Mouse (Mus musculus) embryo, embryonic 10 days (tissue): ENCODE measurements around the gene Gm21518.
"Not testable (repeated sequence)": the region's sequence is repeated elsewhere in the genome, so short reads cannot be mapped to it uniquely, and the experiment has no call there.

Source experiments
- DNase-seq: peaks from one replicate; pipeline ENCODE4 v3.0.0-alpha.2; 2015; ENCODE audit warnings: low spot score

The Gm21518 gene

GRCm38 (mm10) chrY:62190566-62190965 is at the start of gene Gm21518:
Gene Gm21518, plus strand, starts transcription at chrY:62190866.
- DNase-seq: not testable (repeated sequence)
